Mouse (Mus musculus) thymus, adult 2 months (tissue): ENCODE data around the gene Stt3a.

ENCODE experiments used
- CTCF ChIP-seq: fragments of 200-500 bp; IDR thresholded peaks from 2 replicates; pipeline ENCODE4 v1.5.1; 2012; ENCODE audit warnings: mild to moderate bottlenecking, control low read depth, low read length, moderate library complexity, borderline replicate concordance; ENCODE audit not compliant: control insufficient read depth, poor library complexity, insufficient read depth; ENCODE audit errors: extremely low read depth
- POLR2A ChIP-seq: fragments of 200-500 bp; IDR thresholded peaks from 2 replicates; pipeline ENCODE4 v1.6.1; 2012; ENCODE audit warnings: mild to moderate bottlenecking, low read length, control low read depth, moderate library complexity; ENCODE audit not compliant: control insufficient read depth, poor library complexity, insufficient read depth; ENCODE audit errors: extremely low read depth

DNA sequence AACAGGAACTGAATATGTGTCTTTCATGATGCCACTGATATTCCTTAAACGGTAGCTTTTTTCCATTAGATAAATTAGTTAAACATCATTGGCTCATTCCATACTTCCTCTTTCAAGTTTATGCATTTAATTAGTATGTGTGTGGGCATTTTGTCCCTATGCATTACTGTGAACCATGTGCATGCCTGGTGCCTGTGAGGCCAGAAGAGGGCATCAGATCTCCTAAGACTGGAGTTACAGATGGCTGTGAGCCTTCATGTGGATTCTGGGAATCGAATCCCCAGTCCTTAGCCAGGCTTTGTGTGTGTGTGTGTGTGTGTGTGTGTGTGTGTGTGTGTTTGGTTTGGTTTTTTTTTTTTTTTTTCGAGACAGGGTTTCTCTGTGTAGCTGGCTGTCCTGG, 47.0 kb upstream of the Stt3a start:
- TF ChIP-seq POLR2A, result no peak
- TF ChIP-seq CTCF, result no peak
